Mouse (Mus musculus) liver, postnatal 0 days (tissue): ENCODE results near the gene Tmem91.
A peak's percentile ranks its signal among the peaks of the same experiment; 100 is the strongest.

Experiments
- CTCF ChIP-seq: sonication (generic); IDR thresholded peaks from 2 replicates; pipeline ENCODE4 v1.5.1; 2016; ENCODE audit warnings: antibody characterized with exemption, low read depth
- EP300 ChIP-seq: IDR thresholded peaks from 2 replicates; pipeline ENCODE4 v1.6.1; 2016; ENCODE audit warnings: antibody characterized with exemption, low read depth, mild to moderate bottlenecking

- TF ChIP-seq CTCF (peak; percentile 10; the same call in 1 of the 2 replicates), EP300 (peak; percentile 64; the same call in 1 of the 2 replicates)
Observed at GRCm38 (mm10) chr7:25718788-25719417, 43.9 kb upstream of the Tmem91 start, which contains the start of gene Ccdc97.
